Mouse (Mus musculus) liver, postnatal 0 days (tissue): Measurements from ENCODE around the gene Mrm3.

Experiments
- CTCF ChIP-seq: sonication (generic); IDR thresholded peaks from 2 replicates; pipeline ENCODE4 v1.5.1; 2016; ENCODE audit warnings: antibody characterized with exemption, low read depth
- EP300 ChIP-seq: IDR thresholded peaks from 2 replicates; pipeline ENCODE4 v1.6.1; 2016; ENCODE audit warnings: antibody characterized with exemption, low read depth, mild to moderate bottlenecking

- TF ChIP-seq EP300, result no peak
- no peak for TF ChIP-seq CTCF
These were observed 17.7 kb downstream of the Mrm3 start for GRCm38 (mm10) chr11:76261224-76261623.
